Mouse (Mus musculus): ENCODE results near the gene Ttc28.
A peak's percentile ranks its signal among the peaks of the same experiment; 100 is the strongest.

Ttc28 gene

GRCm38 (mm10) chr5:111287571-111287970, 408.0 kb downstream of the Ttc28 start:
- DNase-seq (ENCODE audit: low spot score), result no peak

DNA sequence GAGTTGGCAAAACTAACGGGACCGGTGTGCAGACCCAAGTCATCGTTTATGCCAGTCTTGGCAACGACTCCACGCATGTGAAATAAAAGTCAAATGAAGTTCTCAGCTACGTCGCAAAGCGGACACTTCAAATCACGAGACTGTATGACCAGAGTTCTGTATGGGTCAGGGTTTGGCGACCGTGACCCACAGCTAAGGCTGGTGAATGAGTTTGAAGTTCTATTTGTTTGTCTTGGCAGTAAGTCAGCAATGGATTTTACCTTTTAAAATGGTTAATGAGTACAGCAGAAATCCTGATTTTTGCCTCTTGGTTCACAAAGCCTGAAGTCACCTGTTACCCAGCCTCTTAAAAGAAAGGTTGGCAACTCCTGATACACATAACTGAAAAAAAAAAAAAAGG, 408.9 kb downstream of the Ttc28 start:
- DNase-seq (ENCODE audit: low spot score), result no peak

GRCm38 (mm10) chr5:111290071-111290470, 410.5 kb downstream of the Ttc28 start:
- DNase-seq (ENCODE audit: low spot score), result no peak

GRCm38 (mm10) chr5:111291639-111292038, 412.0 kb downstream of the Ttc28 start:
- DNase-seq (ENCODE audit: low spot score), result no peak

DNA sequence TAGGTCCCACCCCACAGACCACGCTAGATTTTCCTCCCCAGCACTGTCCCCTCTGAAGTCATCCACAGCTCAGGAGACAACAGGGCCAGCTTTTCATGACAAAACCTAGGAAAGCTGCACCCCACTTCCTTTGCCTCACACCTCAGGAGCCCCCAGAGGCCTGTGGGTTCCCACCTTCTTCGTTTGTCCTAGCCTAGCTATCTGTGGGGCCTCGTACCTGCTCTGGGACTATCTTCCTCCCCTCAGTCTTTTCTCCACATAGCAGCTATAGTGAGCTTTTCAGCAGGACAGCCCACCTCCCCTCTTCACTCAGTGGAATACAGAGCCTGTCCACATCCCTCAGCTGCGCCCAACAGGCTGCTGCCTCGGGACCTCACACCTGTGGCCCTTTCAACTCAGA, 418.2 kb downstream of the Ttc28 start:
- DNase-seq (ENCODE audit: low spot score), result no peak

GRCm38 (mm10) chr5:111298706-111299105, 419.1 kb downstream of the Ttc28 start:
- no peak for DNase-seq (ENCODE audit: low spot score)

- DNase-seq (ENCODE audit: low spot score), result no peak
Measured at GRCm38 (mm10) chr5:111300776-111301175, 421.2 kb downstream of the Ttc28 start.

DNA sequence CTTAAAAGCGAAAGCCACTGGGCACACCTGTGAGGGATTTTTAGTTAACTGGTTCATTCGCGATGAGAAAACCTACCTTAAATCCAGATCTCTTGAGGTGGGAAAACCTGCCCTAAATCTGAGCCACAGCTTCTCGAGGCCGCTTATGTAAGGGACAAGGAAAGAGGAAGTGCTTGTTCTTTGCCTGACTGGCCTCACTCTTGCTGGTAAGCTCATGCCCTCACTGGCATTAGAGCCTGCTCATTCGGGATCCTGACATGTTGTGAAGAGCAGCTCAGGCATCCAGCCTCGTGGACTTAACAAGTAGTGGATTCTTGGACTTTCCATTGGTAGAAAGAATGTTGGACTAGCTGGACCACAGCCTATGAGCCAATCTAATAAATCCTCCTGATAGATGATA, 422.1 kb downstream of the Ttc28 start:
- DNase-seq (ENCODE audit: low spot score), result no peak

DNA sequence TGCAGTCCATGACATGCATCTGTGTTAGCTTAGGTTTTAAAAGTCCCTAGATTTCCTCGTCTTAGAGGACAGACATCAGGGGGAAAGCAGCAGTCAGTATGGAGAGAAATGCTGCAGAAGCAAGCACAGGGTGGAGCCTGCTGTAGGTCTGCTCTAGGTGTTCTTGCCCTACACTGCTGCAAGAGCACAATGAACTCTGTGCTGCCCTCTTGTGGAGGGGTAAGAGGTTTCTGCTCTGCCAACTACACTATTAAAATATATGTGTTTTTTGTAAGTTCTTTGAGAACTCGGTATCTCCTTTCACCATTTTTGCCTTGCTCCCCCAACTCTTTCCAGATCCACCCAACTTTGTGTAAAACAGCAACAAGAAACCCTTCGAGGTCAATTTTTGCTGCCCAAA, 425.1 kb downstream of the Ttc28 start:
- no peak for DNase-seq (ENCODE audit: low spot score)

DNA sequence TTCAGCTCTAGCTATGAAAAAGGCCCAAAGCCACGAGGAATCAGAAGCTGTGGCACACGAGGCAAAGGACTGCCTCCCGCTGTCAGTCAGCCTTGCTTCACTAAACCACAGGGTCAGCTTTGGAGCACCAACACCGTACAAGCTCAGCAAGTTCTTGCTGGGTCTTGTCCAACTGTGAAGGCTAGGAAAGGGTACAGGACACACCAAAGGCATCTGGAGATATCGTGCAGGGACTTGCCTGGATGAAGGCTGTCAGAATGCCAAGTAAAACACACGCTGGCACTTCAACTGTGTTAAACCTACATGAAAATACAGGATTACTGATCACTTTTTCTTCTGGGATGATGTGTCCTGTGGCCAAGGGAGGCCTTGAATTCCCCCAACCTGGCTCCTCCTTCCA, 430.6 kb downstream of the Ttc28 start:
- peak; percentile 83 for DNase-seq (ENCODE audit: low spot score)

DNA sequence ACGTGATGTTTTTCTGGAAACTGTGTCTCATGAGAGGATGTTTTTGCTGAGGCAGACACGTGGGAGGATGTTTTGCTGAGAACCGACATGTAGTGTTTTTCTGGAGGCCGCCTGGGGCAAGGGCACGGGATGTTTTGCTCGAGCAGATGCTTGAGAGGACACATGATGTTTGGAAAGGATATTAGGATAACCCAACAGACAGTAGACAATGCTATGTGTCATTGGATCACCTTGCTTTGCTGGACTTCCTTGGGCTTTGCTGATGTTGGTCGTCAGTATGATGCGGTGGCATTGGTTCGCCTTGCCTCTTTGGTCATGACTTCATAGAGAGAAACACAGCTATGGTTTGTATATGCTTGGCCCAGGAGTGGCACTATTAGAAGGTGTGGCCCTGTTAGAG, 434.2 kb downstream of the Ttc28 start:
- DNase-seq (ENCODE audit: low spot score), result no peak

DNA sequence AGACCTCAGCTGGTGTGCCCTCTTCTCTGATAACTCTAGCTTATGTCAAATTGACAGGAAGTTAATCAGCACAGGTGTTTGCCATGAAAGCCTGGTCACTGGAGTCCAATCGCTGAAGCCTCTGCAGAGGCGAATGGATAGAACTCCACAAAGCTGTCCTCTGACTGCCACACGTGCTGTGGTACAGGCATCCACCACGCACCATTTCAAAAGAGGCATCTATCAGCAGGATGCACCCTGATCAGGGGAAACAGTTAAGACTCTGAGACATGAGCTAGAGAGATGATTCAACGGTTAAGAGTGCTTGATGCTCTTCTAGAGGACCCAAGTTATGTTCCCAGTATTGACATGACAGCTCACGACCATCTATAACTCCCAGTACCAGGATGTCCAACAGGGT, 435.5 kb downstream of the Ttc28 start:
- DNase-seq (ENCODE audit: low spot score), result no peak

DNA sequence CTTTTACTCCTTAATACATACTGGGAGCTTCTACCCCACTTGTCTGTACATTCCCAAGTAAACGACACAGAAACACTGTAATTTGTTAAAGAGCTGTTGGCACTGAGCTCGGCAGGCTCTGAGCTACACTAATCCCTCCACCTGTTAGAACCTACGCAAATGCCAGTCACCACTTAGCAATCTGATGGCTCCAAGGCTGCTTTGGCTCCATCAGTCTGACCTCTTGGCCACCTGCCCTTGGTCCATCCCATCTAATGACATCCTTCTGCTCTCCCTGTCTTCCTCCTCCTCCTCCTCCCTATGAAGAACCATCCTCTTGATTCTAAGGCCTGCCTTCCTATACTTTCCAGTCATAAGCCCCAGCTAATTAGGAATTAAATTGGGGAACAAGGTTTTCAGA, 437.9 kb downstream of the Ttc28 start:
- no peak for DNase-seq (ENCODE audit: low spot score)

DNA sequence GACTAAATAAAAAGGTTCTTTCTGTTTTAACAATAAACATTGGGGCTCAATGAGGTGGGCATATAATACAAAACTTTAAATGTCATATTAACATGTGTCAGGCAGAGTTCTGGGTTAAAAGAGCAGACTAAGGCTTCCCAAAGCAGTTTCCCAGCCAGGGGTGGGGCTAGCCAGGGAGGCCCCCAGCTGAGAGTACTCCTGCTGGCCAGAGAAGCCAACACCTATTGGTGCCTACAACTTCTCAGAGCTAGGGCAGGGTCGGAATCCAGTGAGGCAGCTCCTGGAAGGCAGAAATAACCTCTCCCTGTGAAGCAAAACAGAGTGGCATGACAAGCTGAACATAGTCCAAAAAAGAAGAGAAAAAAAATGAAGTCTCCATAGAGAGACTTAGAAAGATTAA, 439.3 kb downstream of the Ttc28 start:
- DNase-seq (ENCODE audit: low spot score), result no peak

DNA sequence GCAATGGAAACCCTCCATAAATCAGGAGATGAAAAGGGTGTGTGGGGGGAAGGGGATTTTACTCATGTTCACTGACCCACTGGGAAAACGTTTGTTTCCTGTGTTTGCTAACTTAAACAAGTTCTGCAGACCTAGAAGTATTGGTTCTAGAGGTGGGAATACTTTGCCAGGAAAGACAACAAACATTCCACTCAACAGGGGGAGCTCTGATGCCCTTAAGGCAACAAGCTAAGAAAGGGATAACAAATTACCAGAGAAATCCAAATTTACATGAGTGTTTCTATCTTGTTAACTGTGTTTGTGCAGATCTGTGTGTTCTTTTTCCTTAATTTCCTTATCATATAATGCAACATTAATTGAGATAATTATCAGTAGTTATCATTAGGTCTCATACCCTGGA, 446.2 kb downstream of the Ttc28 start:
- no peak for DNase-seq (ENCODE audit: low spot score)

DNA sequence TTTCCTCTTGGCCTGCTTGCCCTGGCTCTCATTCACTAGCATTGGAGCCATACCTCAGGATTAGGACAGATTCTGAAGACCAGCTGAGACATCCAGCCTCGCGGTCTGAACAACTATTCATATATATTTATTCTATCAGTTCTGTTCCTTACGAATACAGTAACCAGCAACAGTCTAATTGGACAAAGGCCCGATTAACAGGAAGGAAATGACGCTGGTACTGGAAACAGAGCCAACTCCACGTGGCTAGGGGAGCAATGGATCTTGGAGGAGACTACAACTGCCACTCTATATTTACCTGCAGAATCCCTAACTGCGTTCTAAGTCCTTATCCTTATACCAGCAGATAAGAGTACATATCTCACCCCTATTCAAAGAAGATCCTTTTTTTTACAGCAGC, 447.8 kb downstream of the Ttc28 start:
- no peak for DNase-seq (ENCODE audit: low spot score)

- DNase-seq (ENCODE audit: low spot score), result no peak
Measured at GRCm38 (mm10) chr5:111329782-111330416, 450.3 kb downstream of the Ttc28 start.

- DNase-seq (ENCODE audit: low spot score), result peak; percentile 99
Measured at GRCm38 (mm10) chr5:111330417-111331098, 451.0 kb downstream of the Ttc28 start, which contains the start of gene Pitpnb. TSS of gene Pitpnb (plus strand) at chr5:111330763.

DNA sequence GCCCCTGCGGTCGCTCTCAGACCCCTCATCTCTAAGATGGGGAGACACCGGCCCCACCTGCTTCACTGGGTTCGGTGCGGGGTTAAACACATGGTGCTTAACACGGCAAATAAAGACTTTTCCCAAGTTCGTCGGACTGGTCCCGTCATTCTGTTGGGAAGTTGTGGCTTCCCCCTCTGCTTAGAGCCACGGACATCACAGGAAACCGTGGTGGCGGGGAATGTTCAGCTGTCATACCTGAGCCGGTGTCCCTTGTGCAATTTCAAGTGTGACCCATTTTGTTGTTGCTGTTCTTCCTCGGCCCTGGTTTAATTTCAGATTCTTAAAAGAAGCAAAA, 451.5 kb downstream of the Ttc28 start:
- DNase-seq (ENCODE audit: low spot score), result no peak

- no peak for DNase-seq (ENCODE audit: low spot score)
Measured at GRCm38 (mm10) chr5:111335939-111336691, 456.5 kb downstream of the Ttc28 start.
